Mouse (Mus musculus) granulocyte monocyte progenitor cell, adult 5-6 weeks (primary cell): Measurements from ENCODE around the gene 2610001J05Rik. TPM values are rescaled to one million over a fixed set of nuclear protein-coding genes. Genes with fewer than 3 reads are reported as not detected.
A peak's percentile ranks its signal among the peaks of the same experiment; 100 is the strongest.
"Not testable (repeated sequence)": the region's sequence is repeated elsewhere in the genome, so short reads cannot be mapped to it uniquely, and the experiment has no call there.

Experiments used
- ATAC-seq: replicated peaks from 2 replicates; pipeline ENCODE4 v1.8.0; 2016; ENCODE audit warnings: mild to moderate bottlenecking, moderate TSS enrichment, inconsistent platforms; ENCODE audit not compliant: poor library complexity, severe bottlenecking
- total RNA-seq, 2 experiments: library from RNA; stranded (forward) in 1 of 2; stranded (reverse) in 1 of 2; fragments of 200-712, 200-1000 nt in 1 of 2; fragments of >200 nt in 1 of 2; fragmentation: Nextera tagmentation in 1 of 2; gene quantifications; 2 replicates each; pipeline ENCODE4 v1.2.3; 2014 to 2017

The 2610001J05Rik gene
- total RNA-seq (2014; fragmentation: Nextera tagmentation), result 55.4 and 67.5 TPM in 2 replicates
- total RNA-seq (2017), result 87.8 and 102 TPM in 2 replicates

DNA sequence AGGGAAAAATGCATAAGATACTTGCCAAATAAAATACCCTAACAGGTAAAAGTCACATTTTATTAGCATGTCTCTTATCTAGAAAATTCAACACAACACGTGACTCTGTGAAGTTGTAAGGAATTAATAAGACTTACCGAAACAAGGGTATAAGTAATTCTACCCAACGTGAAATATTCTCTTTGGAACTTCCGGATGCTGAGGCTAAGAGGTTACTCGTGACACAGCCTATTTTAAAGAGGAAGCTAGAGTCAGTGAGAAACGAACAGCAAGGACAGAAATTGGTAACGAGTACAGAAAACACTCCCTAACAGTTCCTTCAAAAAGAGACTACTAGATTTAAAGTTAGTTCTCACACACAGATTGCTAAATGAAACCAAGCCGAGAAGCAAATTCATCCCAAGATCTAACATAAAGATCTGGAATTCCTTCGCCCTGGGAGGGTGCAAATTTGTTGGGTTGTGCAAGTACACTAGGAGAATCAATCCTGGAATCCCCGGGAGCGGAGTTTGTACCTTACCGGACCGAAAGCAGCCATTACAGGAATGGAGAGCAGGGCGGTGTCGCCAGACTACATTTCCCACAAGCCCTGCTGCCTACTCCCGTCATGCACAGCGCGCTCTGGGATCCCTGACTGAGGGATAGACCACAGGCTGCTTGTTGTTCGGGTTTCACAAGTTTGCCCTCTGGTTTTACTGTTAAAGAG lies at the start of gene 2610001J05Rik:
2610001J05Rik (minus strand) TSS at position 600 of the 706 bp plus-strand sequence.
- peak; percentile 91 for ATAC-seq

DNA sequence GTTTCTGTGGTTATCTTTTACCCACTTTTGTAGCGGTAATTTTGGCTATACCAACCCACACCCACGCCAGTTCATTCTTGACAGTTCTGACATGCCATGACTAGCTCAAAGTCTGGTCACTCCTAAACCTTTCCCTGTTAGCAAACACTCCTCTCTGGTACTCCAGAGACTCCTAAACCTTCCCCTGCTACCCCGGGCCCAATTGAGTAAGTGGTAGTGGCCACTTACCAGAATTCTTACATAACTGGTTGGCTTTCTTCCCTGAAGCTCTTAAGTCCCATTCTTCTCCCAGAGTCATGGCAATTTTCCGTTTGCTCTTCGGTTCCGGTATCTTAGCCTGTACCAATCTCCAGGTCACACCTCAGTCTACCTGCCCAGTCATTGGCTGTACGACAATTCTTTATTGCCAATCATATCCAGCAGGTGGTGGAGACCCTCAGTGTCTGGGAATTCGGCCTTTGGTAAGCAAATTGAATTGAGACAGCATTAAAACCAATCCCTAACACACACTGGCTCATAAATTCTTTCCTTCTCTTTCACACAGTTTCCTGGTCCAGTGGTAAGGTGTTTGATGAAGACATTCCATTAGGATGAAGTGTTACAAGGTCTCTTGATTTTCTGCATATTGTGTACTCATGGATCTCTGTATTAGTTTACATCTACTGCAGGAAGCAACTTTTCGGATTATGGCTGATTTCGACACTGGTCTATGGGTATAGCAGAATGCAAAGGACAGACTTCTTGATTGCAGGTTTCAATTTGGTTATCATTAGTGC lies 38.6 kb upstream of the 2610001J05Rik start:
- ATAC-seq, result no peak

DNA sequence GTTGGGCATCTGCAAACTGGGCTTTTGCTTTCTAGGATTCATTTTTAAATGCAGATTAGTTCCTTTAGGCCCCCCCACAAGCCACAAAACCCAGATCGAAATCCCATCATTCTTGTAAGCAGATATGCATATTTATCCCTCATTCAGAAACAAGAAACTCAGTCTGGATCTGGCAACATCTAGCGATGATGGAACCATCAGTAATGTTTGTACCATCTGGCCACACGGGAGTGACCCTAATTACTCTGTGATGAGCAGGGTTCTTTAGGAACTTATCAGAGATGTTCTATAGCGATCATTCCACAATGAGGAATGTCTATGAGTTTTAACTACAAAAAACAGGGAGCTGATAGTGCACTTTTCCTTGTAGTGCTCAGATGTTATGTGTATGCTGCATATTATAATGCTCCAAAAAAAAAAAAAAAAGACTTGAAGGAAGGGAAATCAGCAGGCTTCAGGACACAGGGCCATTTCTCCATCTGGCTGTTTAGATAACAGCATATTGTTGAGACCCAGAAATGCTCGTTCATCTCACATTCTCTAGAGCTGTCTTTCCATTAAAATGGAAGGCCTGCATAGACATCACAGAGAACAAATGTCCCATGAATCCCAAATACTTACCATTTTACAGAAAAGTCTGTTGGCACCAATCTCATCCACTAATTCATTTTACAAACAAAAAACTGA lies 31.8 kb upstream of the 2610001J05Rik start:
- no peak for ATAC-seq

DNA sequence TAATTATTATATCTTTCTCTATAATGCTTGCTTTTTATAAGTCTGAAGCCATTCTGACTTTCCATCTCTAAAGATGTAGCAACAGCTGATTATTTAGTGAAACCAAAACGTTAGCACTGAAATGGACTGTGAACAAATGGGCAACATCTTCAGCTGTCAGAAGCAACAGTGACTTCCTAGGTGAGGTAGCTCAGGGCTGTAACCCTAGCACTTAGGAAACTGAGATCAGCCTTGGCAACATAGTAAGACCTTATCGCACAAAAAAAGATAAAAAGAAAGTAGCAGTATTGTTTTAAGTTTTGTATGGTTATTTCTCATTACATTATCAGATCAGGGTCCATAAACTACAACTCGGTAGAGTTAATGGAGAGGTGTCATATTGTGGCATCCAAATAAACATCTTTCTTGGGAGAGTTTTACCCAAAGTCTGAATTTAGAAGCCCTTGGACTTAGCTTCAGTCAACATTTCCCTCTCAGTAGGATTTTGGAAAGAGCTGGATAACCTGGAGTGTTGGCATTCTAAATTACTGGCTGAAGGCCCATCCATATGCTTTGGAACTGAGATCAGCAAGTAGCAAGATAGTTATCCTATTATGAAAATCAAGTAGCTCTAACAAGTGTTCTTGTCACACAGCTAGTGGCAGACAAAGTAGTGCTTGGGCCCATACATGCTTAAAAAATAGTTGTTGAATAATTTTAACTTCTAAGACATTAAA lies 13.7 kb upstream of the 2610001J05Rik start:
- no peak for ATAC-seq

DNA sequence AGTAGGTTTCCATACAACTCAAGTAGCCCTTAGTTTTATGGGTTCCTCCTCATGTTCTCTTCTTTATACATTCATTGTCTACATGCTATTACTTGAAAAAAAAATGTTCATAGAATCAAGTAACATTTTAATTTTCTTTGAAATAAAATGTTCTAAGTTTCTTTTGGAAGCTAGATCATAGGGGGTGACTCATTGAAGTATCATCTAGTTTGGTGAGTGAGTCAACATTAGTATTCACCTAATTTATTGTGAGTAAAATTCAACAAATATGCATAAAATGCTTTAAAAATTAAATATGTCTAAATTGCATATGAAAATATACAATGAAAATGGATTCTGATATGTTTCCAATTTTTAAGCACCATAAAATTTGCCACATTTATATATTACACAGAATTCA lies 11.6 kb upstream of the 2610001J05Rik start:
- ATAC-seq, result no peak

DNA sequence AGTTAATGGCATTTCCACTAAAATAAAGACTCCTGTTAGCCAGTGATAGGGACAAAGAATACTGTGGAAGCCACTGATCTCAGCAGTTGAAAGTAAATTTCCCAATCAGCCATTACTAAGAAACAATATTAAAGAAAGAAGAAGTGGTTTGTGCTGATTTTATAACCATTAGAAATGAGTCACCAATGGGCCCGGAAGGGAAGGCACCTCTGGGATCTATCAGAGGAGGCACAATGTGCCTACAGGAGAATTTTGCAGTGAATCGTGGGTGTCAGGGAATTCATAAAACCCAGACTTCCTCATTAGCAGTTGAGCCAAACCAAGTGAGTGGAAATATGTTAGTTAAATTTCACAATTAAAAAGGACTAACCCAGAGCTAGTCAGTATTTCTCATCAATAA lies 2.6 kb upstream of the 2610001J05Rik start:
- peak; percentile 70 for ATAC-seq

DNA sequence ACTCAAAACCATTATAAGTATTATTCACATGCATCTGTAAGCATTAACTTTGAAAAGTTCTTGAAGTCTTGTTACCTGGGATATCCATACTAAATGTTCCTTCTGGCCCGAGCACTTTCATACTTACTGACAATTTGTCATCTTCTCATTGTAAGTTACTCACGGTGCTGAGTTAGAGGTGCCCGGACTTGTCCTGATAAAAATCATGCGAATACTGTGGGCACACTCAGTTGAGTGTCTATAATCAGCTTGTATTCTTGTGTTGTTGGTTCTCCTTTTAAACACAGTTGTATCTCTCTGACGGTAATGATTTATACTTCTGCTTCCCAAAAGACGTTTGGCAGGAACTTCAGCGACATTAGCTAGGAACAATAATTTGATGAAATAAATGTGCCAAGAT lies 758 bp upstream of the 2610001J05Rik start:
- 0 out of 2 replicates have a peak, but pooled peaks have one; percentile 7 for ATAC-seq

DNA sequence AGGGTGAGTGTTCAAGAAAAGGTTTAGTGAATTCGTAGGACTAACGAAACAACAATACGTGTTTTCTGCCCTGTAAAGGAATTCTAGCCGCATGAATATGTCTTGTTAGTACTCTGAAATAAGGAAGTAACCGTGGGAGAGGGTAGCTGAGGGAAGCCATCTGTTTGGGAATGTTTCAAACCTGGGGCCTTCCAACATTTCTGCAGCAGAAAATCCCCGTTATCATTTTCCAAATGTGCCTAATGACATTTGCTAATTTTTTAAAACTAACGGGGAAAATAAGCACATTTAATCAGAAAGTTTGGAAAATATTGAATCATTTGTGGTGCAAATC lies 274 bp upstream of the 2610001J05Rik start:
- ATAC-seq, result no peak

DNA sequence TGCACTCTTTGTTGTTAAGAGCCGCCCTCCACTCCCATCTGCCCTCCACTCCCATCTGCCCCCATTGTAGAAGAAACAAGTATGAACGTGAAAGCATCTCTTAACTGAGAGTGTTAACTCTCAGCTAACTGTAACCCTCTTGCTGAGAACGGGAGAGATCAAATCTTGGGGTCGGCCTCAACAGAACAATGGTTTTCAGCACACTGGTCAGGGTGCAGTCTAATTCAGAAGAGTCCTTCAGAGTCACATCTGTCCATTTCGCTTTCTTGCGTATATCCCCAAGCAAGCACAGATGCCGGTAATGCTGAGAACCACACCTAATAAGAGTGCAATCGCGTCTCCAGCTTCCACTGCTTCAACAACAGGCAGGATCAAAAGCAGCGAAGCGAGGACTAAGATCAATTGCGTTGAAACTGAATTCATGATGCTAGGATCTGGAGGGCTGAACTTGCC lies 1.0 kb downstream of the 2610001J05Rik start:
- no peak for ATAC-seq

DNA sequence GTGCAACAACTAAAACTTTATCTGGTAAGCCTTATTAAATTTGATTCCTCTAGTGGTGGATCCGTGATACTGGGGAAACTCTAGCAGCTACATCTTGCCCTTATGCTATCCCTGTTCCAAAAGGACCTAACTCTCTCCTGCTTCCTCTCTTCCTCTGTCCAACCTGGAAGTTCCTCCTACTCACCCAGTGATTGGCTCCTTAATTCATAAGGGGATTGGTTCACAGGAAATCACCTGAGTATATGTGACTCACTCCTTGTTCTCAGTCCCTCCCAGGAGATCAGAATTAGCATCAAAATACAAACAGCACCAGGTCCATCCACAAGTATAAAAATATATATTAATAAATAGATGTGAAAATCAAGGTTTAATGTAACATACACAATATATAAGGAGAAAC lies 10.7 kb downstream of the 2610001J05Rik start:
- no peak for ATAC-seq

DNA sequence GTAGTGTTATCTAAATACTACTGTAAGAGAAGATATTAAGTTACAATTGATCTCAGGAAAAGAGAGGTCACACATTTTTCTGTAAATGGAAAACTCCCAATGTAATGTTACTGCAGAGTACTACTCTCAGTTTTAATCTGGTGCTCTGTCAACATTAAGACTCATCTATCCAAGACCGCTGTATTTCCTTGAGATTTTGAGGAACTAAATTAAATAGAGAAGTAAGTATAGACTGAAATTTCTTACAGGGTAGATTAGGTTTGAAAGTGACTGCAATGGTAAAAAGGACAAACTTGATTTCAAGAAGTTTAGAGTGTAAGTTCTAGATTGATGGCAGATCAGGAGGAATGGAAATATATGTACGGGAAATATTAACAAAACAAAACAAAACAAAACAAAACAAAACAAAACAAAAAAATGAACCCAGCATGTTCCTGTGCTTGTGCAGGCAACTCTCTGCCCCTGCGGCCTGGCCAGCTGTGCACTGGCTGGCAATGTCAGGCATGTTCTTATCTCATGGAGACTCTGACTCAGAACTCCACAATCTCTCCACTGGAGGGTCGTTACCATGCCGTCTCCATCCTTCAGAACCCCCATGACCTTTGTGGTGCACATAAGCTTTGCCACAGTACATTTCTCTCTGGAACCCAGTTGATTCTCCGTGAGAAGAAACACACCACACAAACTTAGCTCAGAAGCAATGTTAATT lies 11.3 kb downstream of the 2610001J05Rik start:
- peak; percentile 89 for ATAC-seq

DNA sequence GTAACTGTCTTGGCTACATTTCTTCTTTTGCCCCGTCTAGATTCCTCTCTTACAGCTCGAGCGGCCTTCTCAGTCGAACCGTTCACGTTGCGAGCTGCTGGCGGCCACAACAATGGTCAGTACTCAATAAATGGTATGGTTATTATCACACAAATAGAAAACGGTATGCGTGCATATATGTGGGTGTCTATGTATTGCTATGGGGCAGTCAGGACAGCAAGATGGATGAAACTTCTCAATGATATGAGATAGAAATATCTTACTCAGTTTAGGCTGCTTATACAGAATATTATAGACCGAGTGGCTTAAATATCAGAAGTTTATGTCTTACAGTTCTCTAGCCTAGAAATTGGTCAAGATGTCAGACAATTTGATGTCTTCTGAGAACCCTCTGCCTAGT lies 17.1 kb downstream of the 2610001J05Rik start:
- no peak for ATAC-seq

DNA sequence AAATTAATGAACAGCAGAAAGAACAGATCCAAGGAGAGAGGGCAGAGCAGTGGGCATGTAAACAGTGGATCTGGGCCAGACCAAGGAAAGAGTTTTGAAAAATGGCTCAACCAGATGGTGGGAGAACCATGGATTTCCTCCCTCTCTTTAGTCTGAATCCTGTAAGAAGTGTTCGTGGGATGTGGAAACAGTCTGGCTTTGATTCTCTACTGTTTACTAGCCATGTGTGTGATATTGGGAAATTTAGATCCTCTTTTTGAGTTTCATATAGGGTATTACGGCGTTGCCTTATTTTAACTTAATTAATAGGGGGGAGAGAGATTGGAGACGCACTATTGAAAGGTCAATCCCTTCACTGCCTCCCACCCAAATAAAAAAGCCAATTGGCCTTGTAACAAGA lies 18.1 kb downstream of the 2610001J05Rik start:
- ATAC-seq, result peak; percentile 100

DNA sequence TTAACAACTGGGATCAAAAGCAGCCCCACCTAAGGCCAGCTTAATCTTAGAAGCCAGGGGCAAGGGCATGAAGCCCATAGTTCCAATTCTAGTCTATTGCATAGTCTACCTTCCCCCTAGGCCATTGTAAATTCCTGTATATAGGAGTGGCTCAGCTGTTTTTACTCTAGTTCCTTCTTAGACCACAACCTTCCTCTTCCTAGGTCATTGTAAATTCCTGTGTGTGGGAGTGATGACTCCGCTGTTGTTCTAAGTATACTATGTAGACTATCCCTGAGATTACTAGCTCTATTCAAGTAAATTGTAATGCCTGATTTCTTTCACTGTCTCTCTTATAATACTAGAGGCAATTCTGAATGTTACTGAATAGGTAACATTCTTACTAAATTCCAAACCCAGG lies 25.3 kb downstream of the 2610001J05Rik start:
- not testable (repeated sequence) for ATAC-seq

DNA sequence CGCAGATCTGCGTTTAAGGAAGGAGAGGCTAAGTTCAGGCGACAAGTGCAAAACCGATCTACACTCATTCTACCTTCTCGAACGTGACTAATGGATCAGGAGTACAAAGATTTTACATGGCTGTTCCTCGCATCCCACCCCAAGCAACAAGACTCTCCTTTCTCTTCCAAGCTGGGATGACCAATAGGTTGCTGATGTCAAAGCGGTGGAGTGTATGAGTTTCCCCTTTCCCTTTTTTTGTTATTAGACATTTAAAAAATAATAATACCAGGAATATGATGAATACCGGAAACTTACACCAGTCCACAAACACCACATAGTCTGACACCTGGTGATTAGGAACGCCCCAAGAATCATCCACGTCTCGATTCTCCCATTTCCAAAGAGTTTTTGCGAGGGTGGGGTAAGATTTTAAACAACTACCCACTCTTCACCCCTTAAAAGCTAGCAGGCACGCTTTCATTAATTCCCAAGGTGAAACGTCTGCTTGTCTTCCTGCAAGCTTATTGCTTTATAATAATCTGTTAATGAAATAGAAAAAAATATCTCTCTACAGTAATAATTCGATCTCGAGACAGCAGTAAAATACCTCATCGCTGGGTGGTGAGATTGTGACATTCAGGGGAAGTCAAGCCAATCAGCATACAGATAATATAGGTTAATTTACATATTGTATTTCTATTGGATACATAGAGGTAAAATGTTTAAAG lies 31.8 kb downstream of the 2610001J05Rik start, which contains the start of gene Gpr85:
Gpr85 (minus strand) TSS at position 598 of the 710 bp plus-strand sequence.
- peak; percentile 47 for ATAC-seq

DNA sequence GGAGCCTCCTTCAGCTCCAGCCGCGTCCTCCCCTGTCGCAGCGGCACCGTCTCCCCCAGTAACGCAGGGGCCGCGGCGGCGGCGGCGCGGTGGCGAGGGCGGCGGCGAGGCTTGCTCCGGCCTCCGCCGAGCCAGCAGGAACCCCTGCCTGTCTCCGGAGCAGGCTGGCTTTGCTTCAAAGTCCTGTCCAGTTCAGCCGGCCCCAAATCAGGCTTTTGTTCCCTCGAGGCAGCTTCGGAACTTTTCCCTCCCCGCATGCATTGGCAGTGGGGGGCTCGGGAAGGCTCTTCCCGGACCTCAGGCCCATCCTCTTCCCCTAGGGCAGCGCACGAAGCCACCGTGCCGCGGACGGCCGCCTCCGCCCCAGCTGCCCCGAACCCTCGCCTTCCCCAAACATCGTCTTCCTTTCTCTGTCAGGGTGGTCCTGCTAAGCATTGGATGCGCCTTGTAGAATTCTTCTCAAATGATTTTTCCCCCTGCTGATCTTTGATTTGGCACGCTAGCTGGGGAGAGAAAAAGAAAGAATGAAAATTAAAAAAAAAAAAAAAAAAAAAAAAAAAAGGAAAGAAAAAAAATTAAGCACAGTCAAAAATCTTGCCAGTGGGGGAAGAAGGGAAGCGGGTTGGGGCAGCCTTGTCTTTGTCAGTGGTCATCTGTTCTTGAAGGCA lies 32.5 kb downstream of the 2610001J05Rik start:
- peak; percentile 64 for ATAC-seq

DNA sequence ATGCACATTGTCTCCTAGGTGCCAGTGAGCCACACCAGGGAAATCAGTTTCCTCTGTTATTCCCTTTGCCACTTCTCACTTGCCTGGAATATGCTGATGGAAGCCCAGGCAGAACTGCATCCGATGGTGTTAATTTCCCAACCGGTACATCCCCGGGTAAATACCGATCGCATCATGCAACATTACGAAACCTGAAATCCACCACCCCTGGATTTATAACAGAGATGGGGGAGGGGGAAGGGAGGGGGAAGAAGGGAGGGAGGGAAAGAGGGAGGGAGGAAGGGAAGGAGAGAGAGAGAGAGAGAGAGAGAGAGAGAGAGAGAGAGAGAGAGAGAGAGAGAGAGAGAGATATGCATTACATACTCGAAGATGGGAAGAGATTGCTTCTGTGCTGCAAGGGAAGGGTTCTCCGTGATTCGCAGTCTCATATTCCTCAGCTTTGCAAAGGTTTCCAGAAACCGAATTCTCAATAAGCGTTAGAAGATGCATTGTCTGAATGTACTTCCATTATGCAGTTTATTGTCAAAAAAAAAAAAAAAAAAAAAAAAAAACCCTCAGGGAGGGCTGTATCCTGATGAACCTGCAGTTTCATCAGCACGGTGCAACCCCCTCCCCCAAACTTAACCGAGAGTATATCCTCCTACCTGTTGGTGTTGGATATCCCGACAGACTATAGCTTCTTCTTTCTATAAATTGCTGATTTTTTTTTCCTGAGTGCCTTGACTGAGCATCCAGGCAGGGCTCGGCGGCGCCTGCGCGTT lies 33.2 kb downstream of the 2610001J05Rik start:
- no peak for ATAC-seq
